Mouse (Mus musculus) olfactory bulb, adult 2 months (tissue): ENCODE data around the gene Gbp10.
"Not testable (repeated sequence)": the region's sequence is repeated elsewhere in the genome, so short reads cannot be mapped to it uniquely, and the experiment has no call there.

Source experiments
- CTCF ChIP-seq: fragments of 200-500 bp; IDR thresholded peaks from 2 replicates; pipeline ENCODE4 v1.5.1; 2012; ENCODE audit warnings: low read depth, mild to moderate bottlenecking, low read length, moderate library complexity; ENCODE audit not compliant: insufficient read depth
- POLR2A ChIP-seq: fragments of 200-500 bp; IDR thresholded peaks from 2 replicates; pipeline ENCODE4 v1.6.1; 2012; ENCODE audit warnings: mild to moderate bottlenecking, low read depth, low read length, moderate library complexity; ENCODE audit not compliant: insufficient read depth

- TF ChIP-seq POLR2A, CTCF: not testable (repeated sequence)
These were observed 1.6 kb upstream of the Gbp10 start for GRCm38 (mm10) chr5:105240982-105241381.
